Mouse (Mus musculus) urinary bladder, adult 2 months (tissue): Measurements from ENCODE around the gene Asb13. TPM values are rescaled to one million over a fixed set of nuclear protein-coding genes. Genes with fewer than 3 reads are reported as not detected.

Source experiments
- DNase-seq: peaks from one replicate; pipeline ENCODE4 v3.0.0; 2022; ENCODE audit warnings: low spot score
- polyA plus RNA-seq: library from polyadenylated mRNA; depleted of rRNA; stranded (reverse); fragments of >200 nt; gene quantifications from 2 replicates; pipeline ENCODE4 v1.2.3, GENCODE M21; 2012; rRNA removed

The Asb13 gene
- 19.5 and 20.6 TPM in 2 replicates for polyA plus RNA-seq

GRCm38 (mm10) chr13:3633895-3634811 lies at the start of gene Asb13:
Gene Asb13, plus strand, starts transcription at chr13:3634032.
- DNase-seq, result peak; percentile 79

- no peak for DNase-seq
Measured at GRCm38 (mm10) chr13:3590789-3591188, 43.0 kb upstream of the Asb13 start.

GRCm38 (mm10) chr13:3594311-3594710 lies 39.5 kb upstream of the Asb13 start:
- DNase-seq, result no peak

- DNase-seq, result no peak
Measured at GRCm38 (mm10) chr13:3596232-3596631, 37.6 kb upstream of the Asb13 start.

GRCm38 (mm10) chr13:3609780-3610117 lies 24.1 kb upstream of the Asb13 start:
- no peak for DNase-seq

- peak; percentile 21 for DNase-seq
Measured at GRCm38 (mm10) chr13:3610118-3610794, 23.6 kb upstream of the Asb13 start.

GRCm38 (mm10) chr13:3610795-3611438 lies 22.9 kb upstream of the Asb13 start, which contains the start of gene Fam208b:
Gene Fam208b, minus strand, starts transcription at chr13:3611108.
- DNase-seq, result peak; percentile 86

- no peak for DNase-seq
Measured at GRCm38 (mm10) chr13:3627139-3627538, 6.7 kb upstream of the Asb13 start.

GRCm38 (mm10) chr13:3628102-3628501 lies 5.7 kb upstream of the Asb13 start:
- no peak for DNase-seq

- DNase-seq, result no peak
Measured at GRCm38 (mm10) chr13:3632551-3632950, 1.3 kb upstream of the Asb13 start.

- DNase-seq, result no peak
Measured at GRCm38 (mm10) chr13:3633131-3633530, 701 bp upstream of the Asb13 start.

GRCm38 (mm10) chr13:3635076-3635475 lies 1.2 kb downstream of the Asb13 start:
- DNase-seq, result no peak

GRCm38 (mm10) chr13:3636797-3637196 lies 3.0 kb downstream of the Asb13 start:
- DNase-seq, result no peak

- DNase-seq, result no peak
Measured at GRCm38 (mm10) chr13:3642049-3642448, 8.2 kb downstream of the Asb13 start.

GRCm38 (mm10) chr13:3642538-3642937 lies 8.7 kb downstream of the Asb13 start:
- DNase-seq, result no peak

GRCm38 (mm10) chr13:3644871-3645270 lies 11.0 kb downstream of the Asb13 start:
- DNase-seq, result no peak

- no peak for DNase-seq
Measured at GRCm38 (mm10) chr13:3645919-3646318, 12.1 kb downstream of the Asb13 start.

GRCm38 (mm10) chr13:3646566-3646965 lies 12.7 kb downstream of the Asb13 start:
- DNase-seq, result no peak

GRCm38 (mm10) chr13:3650569-3650968 lies 16.7 kb downstream of the Asb13 start:
- DNase-seq, result no peak

- DNase-seq, result no peak
Measured at GRCm38 (mm10) chr13:3654432-3654831, 20.6 kb downstream of the Asb13 start.

- no peak for DNase-seq
Measured at GRCm38 (mm10) chr13:3659163-3660160, 25.6 kb downstream of the Asb13 start.
